Mouse (Mus musculus): ENCODE results near the gene Chmp1a. TPM values are rescaled to one million over a fixed set of nuclear protein-coding genes. Genes with fewer than 3 reads are reported as not detected.
A peak's percentile ranks its signal among the peaks of the same experiment; 100 is the strongest.

The Chmp1a gene
- polyA plus RNA-seq, 1 experiment from 2014 or later, result 232 TPM

DNA sequence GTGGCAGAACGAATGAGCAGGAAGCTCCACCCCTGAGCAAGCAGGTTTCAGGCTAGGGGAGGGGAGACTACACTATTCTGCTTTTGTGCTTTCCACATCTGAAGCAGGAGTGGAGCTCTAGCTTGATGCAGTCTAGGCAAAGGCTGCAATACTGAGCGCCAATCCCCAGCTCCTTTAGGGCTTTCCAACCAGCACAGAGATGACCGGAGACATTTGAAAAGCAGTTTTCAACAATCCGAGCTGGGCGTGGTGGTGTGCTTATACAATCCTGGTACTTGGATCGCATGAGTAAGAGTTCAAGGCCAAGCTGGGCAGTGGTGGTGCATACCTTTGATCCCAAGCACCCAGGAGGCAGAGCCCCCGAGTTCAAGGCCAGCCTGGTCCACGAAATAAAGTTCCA, 20.7 kb downstream of the Chmp1a start:
- H3K27me3 ChIP-seq (ENCODE audit: control insufficient read depth, insufficient read depth, low read depth, low read length), result no peaks in the 10 kb centered on the region
- H3K4me3 ChIP-seq (ENCODE audit: low read depth, low read length), result no peak overlapping the region
- H3K36me3 ChIP-seq (ENCODE audit: control insufficient read depth, insufficient read depth, low read length), result no peaks in the 10 kb centered on the region
- H3K27ac ChIP-seq (ENCODE audit: low read length), result no peak overlapping the region
- H3K9ac ChIP-seq (ENCODE audit: low read depth, low read length), result no peak overlapping the region
- ATAC-seq, result no peak
- WGBS, result 63% methylated on average over 8 of the region's 8 CpGs
- H3K4me2 ChIP-seq (ENCODE audit: low read length), result no peak overlapping the region
- H3K4me1 ChIP-seq (ENCODE audit: control insufficient read depth, insufficient read depth, low read length), result no peaks in the 10 kb centered on the region
- H3K9me3 ChIP-seq (replicated peaks; ENCODE audit: control insufficient read depth, low read length, poor library complexity, severe bottlenecking), result no peaks in the 10 kb centered on the region

DNA sequence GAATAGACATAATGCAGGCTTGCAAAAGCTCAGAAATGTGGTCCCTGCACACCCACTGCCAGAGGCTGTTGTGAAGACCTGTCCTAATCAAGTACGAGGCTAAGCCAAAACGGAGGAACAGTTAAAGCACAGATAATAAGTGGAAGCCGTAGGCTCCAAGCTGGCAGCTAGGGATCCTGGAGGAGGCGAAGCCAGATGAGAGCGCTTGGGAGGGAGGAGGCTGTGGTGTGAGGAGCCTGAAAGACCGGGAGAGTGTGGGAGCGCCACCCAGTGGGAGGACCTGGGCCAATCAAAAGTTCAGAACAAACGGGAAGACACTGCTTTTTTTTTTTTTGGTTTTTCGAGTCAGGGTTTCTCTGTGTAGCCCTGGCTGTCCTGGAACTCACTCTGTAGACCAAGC, 21.9 kb downstream of the Chmp1a start:
- 0 out of 2 replicates have a peak, but pooled peaks have one; percentile 51 for ATAC-seq
- Histone ChIP-seq H3K9me3 (replicated peaks; ENCODE audit: control insufficient read depth, low read length, poor library complexity, severe bottlenecking) (no peaks in the 10 kb centered on the region), H3K4me2 (ENCODE audit: low read length) (no peak overlapping the region), H3K36me3 (ENCODE audit: control insufficient read depth, insufficient read depth, low read length) (no peaks in the 10 kb centered on the region), H3K27me3 (ENCODE audit: control insufficient read depth, insufficient read depth, low read depth, low read length) (no peaks in the 10 kb centered on the region), H3K9ac (ENCODE audit: low read depth, low read length) (no peak overlapping the region), H3K27ac (ENCODE audit: low read length) (no peak overlapping the region), H3K4me1 (ENCODE audit: control insufficient read depth, insufficient read depth, low read length) (no peaks in the 10 kb centered on the region), H3K4me3 (ENCODE audit: low read depth, low read length) (no peak overlapping the region)
- WGBS, result 1% methylated on average over 9 of the region's 9 CpGs

DNA sequence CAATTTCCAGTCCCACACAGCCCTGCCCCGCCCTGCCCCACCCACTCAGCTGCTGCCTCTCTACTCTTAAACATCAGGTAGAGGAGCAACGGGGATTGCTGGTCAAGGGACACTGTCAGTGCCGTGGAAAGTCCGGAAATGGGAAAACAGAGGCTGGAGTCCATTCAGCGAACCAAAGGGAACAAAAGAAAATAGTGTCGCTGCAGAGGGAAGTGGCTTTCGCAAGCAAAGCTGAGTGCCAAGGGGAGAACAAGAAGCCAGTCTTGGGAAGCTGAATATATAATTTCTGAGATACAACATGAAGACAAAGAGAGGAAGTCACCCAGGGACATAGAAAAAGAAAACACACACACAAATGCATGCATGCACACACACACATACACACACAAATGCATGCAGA, 23.7 kb downstream of the Chmp1a start:
- Histone ChIP-seq H3K4me3 (ENCODE audit: low read depth, low read length) (no peak overlapping the region), H3K9me3 (replicated peaks; ENCODE audit: control insufficient read depth, low read length, poor library complexity, severe bottlenecking) (no peaks in the 10 kb centered on the region), H3K9ac (ENCODE audit: low read depth, low read length) (no peak overlapping the region), H3K4me1 (ENCODE audit: control insufficient read depth, insufficient read depth, low read length) (no peaks in the 10 kb centered on the region), H3K36me3 (ENCODE audit: control insufficient read depth, insufficient read depth, low read length) (no peaks in the 10 kb centered on the region), H3K27me3 (ENCODE audit: control insufficient read depth, insufficient read depth, low read depth, low read length) (no peaks in the 10 kb centered on the region), H3K4me2 (ENCODE audit: low read length) (no peak overlapping the region), H3K27ac (ENCODE audit: low read length) (no peak overlapping the region)
- WGBS, result 72% methylated on average over 7 of the region's 7 CpGs
- ATAC-seq, result no peak

DNA sequence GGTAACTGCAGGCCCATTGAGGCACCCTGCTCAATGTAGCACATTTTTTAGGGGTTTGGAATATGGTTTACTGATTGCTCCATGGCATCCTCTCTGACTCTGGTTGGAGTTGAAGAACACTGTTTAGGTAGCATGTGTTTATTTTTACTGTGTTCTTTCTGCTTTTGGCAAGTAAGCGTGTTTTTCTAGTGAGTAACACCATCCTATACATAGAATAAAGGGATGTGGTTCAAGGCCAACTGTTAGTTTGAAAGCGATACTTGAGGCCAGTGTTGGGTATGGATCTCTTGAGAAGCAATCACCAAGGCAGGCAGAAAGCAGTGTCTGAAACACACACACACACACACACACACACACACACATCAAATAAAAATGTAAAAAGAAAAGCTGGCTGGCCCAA, 24.6 kb downstream of the Chmp1a start:
- ATAC-seq, result no peak
- 79% methylated on average over 2 of the region's 2 CpGs for WGBS
- H3K9me3 ChIP-seq (replicated peaks; ENCODE audit: control insufficient read depth, low read length, poor library complexity, severe bottlenecking), result no peaks in the 10 kb centered on the region

DNA sequence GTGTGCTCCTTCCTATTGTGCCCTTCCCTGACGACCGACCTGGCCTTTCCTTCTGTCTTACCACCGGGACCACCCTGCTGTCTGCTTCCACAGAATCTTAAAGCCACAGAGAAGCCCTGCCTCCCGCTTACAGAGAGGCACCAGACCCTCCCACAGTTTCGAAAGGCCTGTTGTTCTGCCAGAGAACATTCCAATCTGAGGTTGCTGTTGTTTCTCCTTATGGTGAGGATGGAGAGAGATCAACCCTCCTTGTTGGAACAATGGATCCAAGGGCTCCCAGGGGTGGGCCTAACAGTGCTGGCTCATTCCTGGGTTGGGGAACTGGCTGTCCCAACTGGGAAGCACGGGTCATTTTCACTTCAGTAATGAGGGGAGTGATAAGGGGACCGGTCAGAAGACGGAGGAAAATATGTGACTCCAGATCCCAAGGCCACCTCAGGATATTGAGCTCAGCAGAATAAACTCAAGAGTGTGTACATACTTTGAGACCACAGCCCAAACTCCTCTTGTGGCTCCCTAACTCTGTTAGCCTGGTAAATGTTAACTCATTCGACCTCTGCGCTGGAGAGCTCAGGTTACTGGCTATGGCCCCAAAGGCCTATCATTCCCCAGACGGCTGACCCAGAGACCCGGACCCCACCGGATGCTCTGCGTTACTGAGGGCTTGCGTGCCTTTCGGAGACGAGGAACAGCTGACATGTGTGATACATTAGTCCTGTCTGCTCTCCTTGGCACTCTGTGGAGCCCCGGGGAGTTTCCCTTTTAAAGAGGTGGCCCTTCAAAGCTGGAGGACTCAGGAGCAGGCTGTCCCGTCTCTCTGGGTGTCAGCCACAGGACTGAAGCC, 26.8 kb downstream of the Chmp1a start, which contains the start of gene Dpep1:
Gene Dpep1 (plus strand): TSS at position 677 of the 844 bp plus-strand sequence.
- H3K9ac ChIP-seq (ENCODE audit: low read depth, low read length), result no peak within 1 kb of the TSS
- no peaks in the 10 kb centered on the region for H3K4me1 ChIP-seq (ENCODE audit: control insufficient read depth, insufficient read depth, low read length)
- H3K4me3 ChIP-seq (ENCODE audit: low read depth, low read length), result no peak within 1 kb of the TSS
- no peaks in the 10 kb centered on the region for H3K27me3 ChIP-seq (ENCODE audit: control insufficient read depth, insufficient read depth, low read depth, low read length)
- H3K36me3 ChIP-seq (ENCODE audit: control insufficient read depth, insufficient read depth, low read length), result no peaks in the 10 kb centered on the region
- WGBS, result 54% methylated on average over 19 of the region's 19 CpGs
- H3K4me2 ChIP-seq (ENCODE audit: low read length), result no peak within 1 kb of the TSS
- no peaks in the 10 kb centered on the region for H3K9me3 ChIP-seq (replicated peaks; ENCODE audit: control insufficient read depth, low read length, poor library complexity, severe bottlenecking)
- ATAC-seq, result no peak
- H3K27ac ChIP-seq (ENCODE audit: low read length), result no peak within 1 kb of the TSS

More for the DNA sequence above, 24.6 kb downstream of the Chmp1a start:
- H3K27me3 ChIP-seq (ENCODE audit: control insufficient read depth, insufficient read depth, low read depth, low read length), result no peaks in the 10 kb centered on the region
- H3K4me1 ChIP-seq (ENCODE audit: control insufficient read depth, insufficient read depth, low read length), result no peaks in the 10 kb centered on the region
- H3K4me2 ChIP-seq (ENCODE audit: low read length), result no peak overlapping the region
- no peak overlapping the region for H3K9ac ChIP-seq (ENCODE audit: low read depth, low read length)
- no peaks in the 10 kb centered on the region for H3K36me3 ChIP-seq (ENCODE audit: control insufficient read depth, insufficient read depth, low read length)
- no peak overlapping the region for H3K4me3 ChIP-seq (ENCODE audit: low read depth, low read length)
- H3K27ac ChIP-seq (ENCODE audit: low read length), result no peak overlapping the region

DNA sequence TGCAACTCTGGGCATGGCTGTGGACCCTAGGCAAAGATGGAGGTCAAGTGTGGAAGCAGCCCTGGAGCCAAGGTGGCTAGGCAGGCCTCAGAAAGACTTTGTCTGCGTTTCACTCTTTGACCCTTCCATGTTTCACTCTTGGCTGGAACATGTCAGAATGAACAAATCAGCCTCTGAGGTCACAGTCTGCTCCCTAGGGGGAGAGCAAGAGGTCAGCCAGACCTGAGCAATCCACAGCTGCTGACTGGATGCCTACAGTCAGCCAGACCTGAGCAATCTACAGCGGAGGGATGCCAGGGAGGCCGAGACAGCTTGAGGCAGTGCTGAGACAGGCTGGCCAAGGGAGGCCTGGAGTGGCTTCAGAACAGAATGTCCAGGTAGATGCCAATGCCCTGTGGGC, 31.2 kb downstream of the Chmp1a start:
- no peak overlapping the region for H3K4me2 ChIP-seq (ENCODE audit: low read length)
- ATAC-seq, result no peak
- H3K4me1 ChIP-seq (ENCODE audit: control insufficient read depth, insufficient read depth, low read length), result no peaks in the 10 kb centered on the region
- H3K4me3 ChIP-seq (ENCODE audit: low read depth, low read length), result no peak overlapping the region
- peaks cover 3% of the 10 kb centered on the region; the same call in 1 of the 2 replicates for H3K9me3 ChIP-seq (replicated peaks; ENCODE audit: control insufficient read depth, low read length, poor library complexity, severe bottlenecking)
- H3K9ac ChIP-seq (ENCODE audit: low read depth, low read length), result no peak overlapping the region
- 82% methylated on average over 3 of the region's 3 CpGs for WGBS
- H3K27me3 ChIP-seq (ENCODE audit: control insufficient read depth, insufficient read depth, low read depth, low read length), result no peaks in the 10 kb centered on the region
- no peak overlapping the region for H3K27ac ChIP-seq (ENCODE audit: low read length)
- no peaks in the 10 kb centered on the region for H3K36me3 ChIP-seq (ENCODE audit: control insufficient read depth, insufficient read depth, low read length)

DNA sequence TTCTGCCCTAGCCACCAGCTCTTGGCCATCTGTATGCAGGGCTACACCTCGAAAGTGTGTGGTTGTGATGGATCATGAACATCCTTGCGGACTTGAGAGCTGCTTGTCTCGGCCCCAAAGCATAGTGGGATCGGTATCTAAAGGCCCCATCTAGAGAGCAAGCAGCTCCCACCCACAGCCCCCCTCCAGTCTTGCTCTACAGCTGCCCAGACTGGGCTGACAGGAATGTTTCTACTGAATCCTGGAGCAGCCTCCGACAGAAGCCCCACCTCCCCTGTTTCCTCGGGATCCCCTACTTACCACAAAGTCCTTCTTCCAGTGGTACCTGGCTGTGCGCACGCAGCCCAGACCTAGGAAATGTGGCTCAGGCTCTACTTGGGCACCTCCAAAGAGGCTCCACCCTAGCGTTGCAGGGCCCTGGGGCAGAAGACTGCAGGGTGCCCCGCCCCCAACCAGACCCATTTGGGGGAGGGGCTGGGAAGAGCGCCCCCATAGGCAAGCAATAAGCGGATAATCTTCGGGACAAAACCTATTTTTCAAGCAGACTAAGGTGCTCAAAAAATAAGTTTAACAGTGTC, 54.6 kb downstream of the Chmp1a start, which contains the start of gene Sult5a1:
Gene Sult5a1 (minus strand): TSS at position 428 of the 578 bp plus-strand sequence.
- H3K4me2 ChIP-seq (ENCODE audit: low read length), result no peak within 1 kb of the TSS
- no peaks in the 10 kb centered on the region for H3K4me1 ChIP-seq (ENCODE audit: control insufficient read depth, insufficient read depth, low read length)
- no peak for ATAC-seq
- no peak within 1 kb of the TSS for H3K4me3 ChIP-seq (ENCODE audit: low read depth, low read length)
- no peaks in the 10 kb centered on the region for H3K9me3 ChIP-seq (replicated peaks; ENCODE audit: control insufficient read depth, low read length, poor library complexity, severe bottlenecking)
- no peaks in the 10 kb centered on the region for H3K27me3 ChIP-seq (ENCODE audit: control insufficient read depth, insufficient read depth, low read depth, low read length)
- H3K36me3 ChIP-seq (ENCODE audit: control insufficient read depth, insufficient read depth, low read length), result no peaks in the 10 kb centered on the region
- 30% methylated on average over 13 of the region's 13 CpGs for WGBS
- H3K9ac ChIP-seq (ENCODE audit: low read depth, low read length), result no peak within 1 kb of the TSS
- H3K27ac ChIP-seq (ENCODE audit: low read length), result no peak within 1 kb of the TSS

DNA sequence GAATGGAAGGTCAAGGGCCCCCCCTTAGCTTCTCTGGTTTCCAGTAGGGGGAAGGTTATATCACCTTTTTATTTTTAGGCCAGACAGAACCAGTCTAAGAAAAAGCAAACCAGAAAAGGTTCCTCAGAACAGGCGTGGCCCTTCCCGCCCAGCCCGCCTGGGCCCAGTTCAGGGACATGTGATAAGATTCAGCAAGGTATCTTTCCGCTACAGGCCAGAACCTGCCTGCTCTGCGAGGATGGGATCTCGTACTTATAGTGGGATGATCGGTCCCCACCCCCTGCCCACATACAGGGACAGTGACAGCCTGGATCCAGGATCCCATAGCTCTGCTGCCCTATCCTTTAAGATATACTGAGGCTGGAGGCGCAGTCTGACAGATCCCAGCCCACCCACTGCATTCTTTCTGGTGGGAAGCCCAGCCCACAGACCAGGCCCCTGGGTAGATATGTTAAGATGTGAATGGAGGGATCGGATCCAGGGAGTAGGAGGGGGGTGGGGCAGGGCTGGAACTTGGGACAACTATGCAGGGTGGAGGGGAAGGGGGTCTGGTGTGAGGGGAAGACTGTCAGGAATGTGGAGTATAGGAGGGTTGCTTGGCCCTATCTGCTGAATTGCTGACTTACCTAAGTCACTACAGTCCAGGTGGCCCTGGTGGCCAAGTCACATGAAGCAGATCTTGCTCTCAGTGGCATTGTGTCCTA, 56.3 kb downstream of the Chmp1a start:
- H3K36me3 ChIP-seq (ENCODE audit: control insufficient read depth, insufficient read depth, low read length), result no peaks in the 10 kb centered on the region
- no peaks in the 10 kb centered on the region for H3K4me1 ChIP-seq (ENCODE audit: control insufficient read depth, insufficient read depth, low read length)
- WGBS, result 87% methylated on average over 9 of the region's 9 CpGs
- H3K27me3 ChIP-seq (ENCODE audit: control insufficient read depth, insufficient read depth, low read depth, low read length), result no peaks in the 10 kb centered on the region
- H3K4me3 ChIP-seq (ENCODE audit: low read depth, low read length), result no peak overlapping the region
- ATAC-seq, result no peak
- H3K9ac ChIP-seq (ENCODE audit: low read depth, low read length), result no peak overlapping the region
- no peaks in the 10 kb centered on the region for H3K9me3 ChIP-seq (replicated peaks; ENCODE audit: control insufficient read depth, low read length, poor library complexity, severe bottlenecking)
- no peak overlapping the region for H3K4me2 ChIP-seq (ENCODE audit: low read length)
- no peak overlapping the region for H3K27ac ChIP-seq (ENCODE audit: low read length)

DNA sequence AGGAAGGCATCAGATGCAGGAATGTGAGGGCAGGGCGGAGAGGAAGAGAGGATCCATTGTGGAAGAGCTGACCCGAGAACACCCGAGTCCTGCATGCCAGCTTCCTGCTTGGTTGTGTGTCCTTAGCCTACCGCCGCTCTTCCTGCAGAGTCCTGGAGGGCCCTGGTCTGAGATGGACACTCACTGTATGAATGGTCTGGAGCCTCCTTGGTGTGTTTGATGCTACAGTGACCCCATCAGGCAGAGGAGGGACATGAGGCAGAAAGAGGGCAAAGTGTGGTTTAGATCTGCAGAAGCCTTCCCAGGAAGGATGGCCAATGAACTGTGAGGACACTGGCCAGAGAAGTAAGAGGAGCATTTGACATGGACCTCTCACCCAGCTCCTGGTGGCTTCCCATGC, 57.4 kb downstream of the Chmp1a start:
- Histone ChIP-seq H3K27me3 (ENCODE audit: control insufficient read depth, insufficient read depth, low read depth, low read length) (no peaks in the 10 kb centered on the region), H3K4me3 (ENCODE audit: low read depth, low read length) (no peak overlapping the region), H3K4me1 (ENCODE audit: control insufficient read depth, insufficient read depth, low read length) (no peaks in the 10 kb centered on the region), H3K9me3 (replicated peaks; ENCODE audit: control insufficient read depth, low read length, poor library complexity, severe bottlenecking) (no peaks in the 10 kb centered on the region), H3K9ac (ENCODE audit: low read depth, low read length) (no peak overlapping the region), H3K4me2 (ENCODE audit: low read length) (no peak overlapping the region), H3K27ac (ENCODE audit: low read length) (no peak overlapping the region), H3K36me3 (ENCODE audit: control insufficient read depth, insufficient read depth, low read length) (no peaks in the 10 kb centered on the region)
- WGBS, result 71% methylated on average over 5 of the region's 5 CpGs
- ATAC-seq, result no peak
